Mouse (Mus musculus) left cerebral cortex, adult 18-20 months (tissue): ENCODE results near the gene 0610010K14Rik. TPM values are rescaled to one million over a fixed set of nuclear protein-coding genes. Genes with fewer than 3 reads are reported as not detected.

Source experiments
- microRNA-seq, 2 experiments: library from miRNA; unstranded; fragments of <30 nt; microRNA quantifications; one replicate each; pipeline ENCODE4 v1.2.0; 2021
- total RNA-seq, 2 experiments: library from RNA; stranded (reverse); gene quantifications; 2 replicates each; pipeline ENCODE4 v1.2.3; 2021

0610010K14Rik gene
- total RNA-seq, 2 experiments from 2014 or later: 44.6 to 47.2 TPM

Small RNAs within 50 kb of the gene (microRNA-seq; reads per million reads assigned to microRNA genes)
- gene Mir195a: 6,355 to 6,504 reads per million in 2 experiments
- 0 reads per million in 2 experiments for gene Mir497
- 0 reads per million in 2 experiments for gene Mir497b

Other genes starting within 250 kb of the 0610010K14Rik start
- gene Gabarap, start 246.8 kb downstream of the 0610010K14Rik start, total RNA-seq: 100 to 1,000 TPM; 231 to 236 TPM
- gene Phf23, start 242.1 kb downstream of the 0610010K14Rik start, total RNA-seq: 10 to 100 TPM; 52.6 to 53.8 TPM
- 10 to 100 TPM; 28.6 to 32.9 TPM for gene Dvl2, start 237.3 kb downstream of the 0610010K14Rik start, total RNA-seq
- 10 to 100 TPM; 55.6 to 57.9 TPM for gene Acadvl, start 222.5 kb downstream of the 0610010K14Rik start, total RNA-seq
- 100 to 1,000 TPM; 718 to 731 TPM for gene Dlg4, start 221.0 kb downstream of the 0610010K14Rik start, total RNA-seq
- 1 to 10 TPM; 2.2 to 3.8 TPM for gene Asgr1, start 183.8 kb downstream of the 0610010K14Rik start, total RNA-seq
- gene Asgr2, start 145.3 kb downstream of the 0610010K14Rik start, total RNA-seq: not detected
- 1 to 10 TPM; 1.0 TPM for gene Mgl2, start 107.6 kb downstream of the 0610010K14Rik start, total RNA-seq
- gene Clec10a, start 81.7 kb downstream of the 0610010K14Rik start, total RNA-seq: 1 to 10 TPM; 2.6 to 4.0 TPM
- gene Slc16a11, start 25.2 kb downstream of the 0610010K14Rik start, total RNA-seq: 10 to 100 TPM; 34.2 to 35.5 TPM
- 1 to 10 TPM; 5.2 to 8.0 TPM for gene Slc16a13, start 16.9 kb downstream of the 0610010K14Rik start, total RNA-seq
- gene Bcl6b, start 8.1 kb downstream of the 0610010K14Rik start, total RNA-seq: 1 to 10 TPM; 1.2 to 3.2 TPM
- gene Gm21988, start 1.9 kb upstream of the 0610010K14Rik start, total RNA-seq: 1 to 10 TPM; 3.0 to 4.8 TPM
- gene Rnasek, start 1.9 kb upstream of the 0610010K14Rik start, total RNA-seq: 100 to 1,000 TPM; 269 to 280 TPM
- gene Alox12, start 17.4 kb upstream of the 0610010K14Rik start, total RNA-seq: under 1 TPM; 0.44 to 0.47 TPM
- gene Alox12e, start 84.7 kb upstream of the 0610010K14Rik start, total RNA-seq: under 1 TPM; 0.19 to 0.40 TPM
- not detected for gene Alox15, start 114.1 kb upstream of the 0610010K14Rik start, total RNA-seq
- gene Pelp1, start 172.1 kb upstream of the 0610010K14Rik start, total RNA-seq: 10 to 100 TPM; 33.1 to 34.6 TPM
- gene Arrb2, start 194.7 kb upstream of the 0610010K14Rik start, total RNA-seq: 10 to 100 TPM; 68.1 to 76.7 TPM
- gene Med11, start 214.0 kb upstream of the 0610010K14Rik start, total RNA-seq: 10 to 100 TPM; 13.9 to 15.4 TPM
- 1 to 10 TPM in 1 of 2 experiments, under 1 TPM in 1; 0.23 to 1.4 TPM for gene Zmynd15, start 221.5 kb upstream of the 0610010K14Rik start, total RNA-seq
- gene Cxcl16, start 222.1 kb upstream of the 0610010K14Rik start, total RNA-seq: 1 to 10 TPM in 1 of 2 experiments, under 1 TPM in 1; 0.42 to 1.4 TPM